Mouse (Mus musculus) kidney, adult 2 months (tissue): ENCODE data around the gene Tab1.

Experiments
- CTCF ChIP-seq: fragments of 200-500 bp; conservative IDR thresholded peaks from 2 replicates; pipeline ENCODE4 v1.5.1; 2011; ENCODE audit warnings: low read depth, mild to moderate bottlenecking, control low read depth, low read length, moderate library complexity, mixed read lengths; ENCODE audit not compliant: insufficient read depth, insufficient read length
- POLR2A ChIP-seq: fragments of 200-500 bp; IDR thresholded peaks from one replicate; pipeline ENCODE4 v1.6.1; 2011; ENCODE audit warnings: low read depth, low read length, control low read depth

DNA sequence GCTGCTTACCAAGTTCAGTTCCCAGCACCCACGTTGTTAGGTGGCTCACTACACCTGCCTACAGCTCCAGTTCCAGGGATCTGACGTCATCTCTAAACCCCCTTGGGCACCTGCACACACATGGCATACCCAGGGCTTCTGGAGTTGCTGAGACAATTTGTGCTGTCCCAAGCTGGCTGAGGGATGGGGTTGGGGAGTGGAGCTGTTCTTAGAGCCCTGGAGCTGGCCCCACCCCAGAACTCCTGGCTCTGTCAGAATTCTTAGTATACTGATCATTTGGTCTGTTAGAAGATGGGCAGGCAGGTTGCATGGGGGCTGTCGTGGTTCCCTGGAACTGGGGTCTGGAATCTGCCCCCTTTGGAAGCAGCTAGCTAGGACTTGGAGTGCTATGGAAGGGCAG lies 32.7 kb upstream of the Tab1 start:
- TF ChIP-seq CTCF (no peak), POLR2A (no peak)
